Mouse (Mus musculus) liver, postnatal 0 days (tissue): ENCODE data around the gene Dlg2. TPM values are rescaled to one million over a fixed set of nuclear protein-coding genes. Genes with fewer than 3 reads are reported as not detected.

Experiments
- ATAC-seq: fragments of 200-750 bp; cut with Nextera tagmentation; 2 replicates; pipeline ENCODE4 v1.8.0; 2017; ENCODE audit warnings: mild to moderate bottlenecking, moderate library complexity
- DNase-seq: peaks from one replicate; pipeline ENCODE4 v3.0.0-alpha.2; 2016
- H3K27ac ChIP-seq: fragments of 300-500 bp; sonication (generic); 2 replicates; pipeline ENCODE4 v1.5.1; 2014; ENCODE audit warnings: antibody characterized with exemption, moderate library complexity, mild to moderate bottlenecking, low read depth
- H3K27me3 ChIP-seq: fragments of 300-500 bp; sonication (generic); 2 replicates; pipeline ENCODE4 v1.6.1; 2014; ENCODE audit warnings: low read length, control low read depth, mixed read lengths; ENCODE audit not compliant: insufficient read depth
- H3K36me3 ChIP-seq: fragments of 300-500 bp; sonication (generic); replicated peaks from 2 replicates; pipeline ENCODE4 v1.6.1; 2014; ENCODE audit warnings: mild to moderate bottlenecking, control low read depth, low read length, moderate library complexity, mixed read lengths; ENCODE audit not compliant: insufficient read depth
- H3K4me1 ChIP-seq: fragments of 300-500 bp; sonication (generic); 2 replicates; pipeline ENCODE4 v1.6.1; 2014; ENCODE audit warnings: antibody characterized with exemption, mild to moderate bottlenecking, control low read depth; ENCODE audit not compliant: insufficient read depth
- H3K4me2 ChIP-seq: fragments of 300-500 bp; sonication (generic); 2 replicates; pipeline ENCODE4 v1.6.1; 2014; ENCODE audit warnings: low read depth, mild to moderate bottlenecking, low read length, moderate library complexity, mixed read lengths
- H3K4me3 ChIP-seq: fragments of 300-500 bp; sonication (generic); 2 replicates; pipeline ENCODE4 v1.5.1; 2014; ENCODE audit warnings: low read depth, low read length
- H3K9ac ChIP-seq: fragments of 300-500 bp; sonication (generic); replicated peaks from 2 replicates; pipeline ENCODE4 v1.6.1; 2014; ENCODE audit warnings: mild to moderate bottlenecking, moderate library complexity
- H3K9me3 ChIP-seq: fragments of 300-500 bp; sonication (generic); 2 replicates; pipeline ENCODE4 v1.6.1; 2016; ENCODE audit warnings: mild to moderate bottlenecking, control low read depth, low read length, mixed read lengths
- CTCF ChIP-seq: sonication (generic); IDR thresholded peaks from 2 replicates; pipeline ENCODE4 v1.5.1; 2016; ENCODE audit warnings: antibody characterized with exemption, low read depth
- EP300 ChIP-seq: IDR thresholded peaks from 2 replicates; pipeline ENCODE4 v1.6.1; 2016; ENCODE audit warnings: antibody characterized with exemption, low read depth, mild to moderate bottlenecking
- WGBS: fragments of 180-500 bp; shearing (Covaris S2); extraction: QIAGEN DNeasy Blood & Tissue Kit; methylation state at CpG from one replicate; pipeline ENCODE4 v1.1.7; 2014; ENCODE audit not compliant: insufficient replicate concordance; 5-methylcytosine and 5-hydroxymethylcytosine counted together
- polyA plus RNA-seq: library from polyadenylated mRNA; unstranded; fragments of >200 nt; fragmentation: Nextera tagmentation; extraction: Ambion mirVana; gene quantifications from 2 replicates; pipeline ENCODE4 v1.2.1, GENCODE M21; 2015

The Dlg2 gene
- polyA plus RNA-seq, 1 experiment from 2014 or later: 0.41 TPM

GRCm38 (mm10) chr7:91208083-91208852 is 731.8 kb downstream of the Dlg2 start:
- ATAC-seq (no peak), DNase-seq (no peak)
- WGBS: 68% methylated on average over 5 of the region's 5 CpGs
- Histone ChIP-seq H3K27ac (no peak overlapping the region), H3K4me3 (no peak overlapping the region), H3K9me3 (no peaks in the 10 kb centered on the region), H3K9ac (no peak overlapping the region), H3K36me3 (no peaks in the 10 kb centered on the region), H3K4me1 (no peaks in the 10 kb centered on the region), H3K4me2 (no peak overlapping the region), H3K27me3 (no peaks in the 10 kb centered on the region)
- TF ChIP-seq EP300: no peak
- no peak for TF ChIP-seq CTCF

DNA sequence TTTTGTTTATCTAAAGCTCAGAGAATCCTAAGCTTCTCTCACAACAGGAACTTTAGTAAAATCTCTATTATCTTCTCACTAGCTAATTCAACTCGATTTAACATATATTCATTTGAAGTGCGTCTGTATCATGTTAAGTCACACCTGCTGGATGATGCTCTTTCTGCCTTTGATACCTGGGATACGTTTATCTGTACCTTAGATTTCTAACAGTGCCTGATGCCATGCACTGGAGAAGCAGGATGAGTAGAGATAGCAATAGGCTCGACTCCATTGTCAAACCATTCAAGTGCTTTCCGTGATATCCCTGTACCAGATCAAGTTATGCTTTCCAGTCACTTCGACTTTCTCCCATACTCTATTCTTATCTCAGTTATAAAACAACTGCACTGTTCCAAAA is 732.5 kb downstream of the Dlg2 start:
- TF ChIP-seq EP300 (no peak), CTCF (no peak)
- no peaks in the 10 kb centered on the region for H3K27me3 ChIP-seq
- no peak overlapping the region for H3K4me2 ChIP-seq
- H3K4me1 ChIP-seq: no peaks in the 10 kb centered on the region
- WGBS: 60% methylated on average over 6 of the region's 6 CpGs
- DNase-seq (no peak), ATAC-seq (no peak)
- H3K9ac ChIP-seq: no peak overlapping the region
- H3K36me3 ChIP-seq: no peaks in the 10 kb centered on the region
- H3K9me3 ChIP-seq: no peaks in the 10 kb centered on the region
- H3K4me3 ChIP-seq: no peak overlapping the region
- H3K27ac ChIP-seq: no peak overlapping the region

DNA sequence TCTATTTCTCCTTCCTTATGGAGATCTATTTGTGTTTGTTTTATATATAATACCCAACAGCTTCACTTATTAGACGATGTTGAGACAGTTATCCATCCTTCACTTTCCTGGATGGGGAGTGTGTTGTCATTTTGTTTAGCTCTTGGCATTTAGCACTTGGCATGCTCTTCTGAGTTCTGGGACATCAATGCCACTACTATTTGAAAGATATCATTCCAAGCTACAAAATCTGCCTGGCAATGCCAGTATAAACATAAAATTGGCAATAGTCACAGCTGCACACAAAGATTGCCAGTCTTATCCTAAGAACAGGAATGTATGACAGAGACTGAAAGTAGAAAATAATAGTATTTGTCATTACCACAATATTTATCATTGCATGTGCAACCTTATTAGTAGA is 735.8 kb downstream of the Dlg2 start:
- H3K4me1 ChIP-seq: no peaks in the 10 kb centered on the region
- no peak for TF ChIP-seq EP300
- TF ChIP-seq CTCF: no peak
- no peaks in the 10 kb centered on the region for H3K36me3 ChIP-seq
- 84% methylated on average over 1 of the region's 1 CpGs for WGBS
- H3K27me3 ChIP-seq: no peaks in the 10 kb centered on the region
- no peak overlapping the region for H3K4me2 ChIP-seq
- no peak overlapping the region for H3K27ac ChIP-seq
- H3K9me3 ChIP-seq: no peaks in the 10 kb centered on the region
- no peak for ATAC-seq
- DNase-seq: no peak
- H3K9ac ChIP-seq: no peak overlapping the region
- H3K4me3 ChIP-seq: no peak overlapping the region

GRCm38 (mm10) chr7:91214921-91215320 is 738.4 kb downstream of the Dlg2 start:
- Histone ChIP-seq H3K9ac (no peak overlapping the region), H3K36me3 (no peaks in the 10 kb centered on the region), H3K27me3 (no peaks in the 10 kb centered on the region), H3K27ac (no peak overlapping the region), H3K4me2 (no peak overlapping the region), H3K4me3 (no peak overlapping the region), H3K4me1 (no peaks in the 10 kb centered on the region), H3K9me3 (no peaks in the 10 kb centered on the region)
- ATAC-seq: no peak
- TF ChIP-seq EP300 (no peak), CTCF (no peak)
- WGBS: 67% methylated on average over 1 of the region's 1 CpGs
- no peak for DNase-seq

DNA sequence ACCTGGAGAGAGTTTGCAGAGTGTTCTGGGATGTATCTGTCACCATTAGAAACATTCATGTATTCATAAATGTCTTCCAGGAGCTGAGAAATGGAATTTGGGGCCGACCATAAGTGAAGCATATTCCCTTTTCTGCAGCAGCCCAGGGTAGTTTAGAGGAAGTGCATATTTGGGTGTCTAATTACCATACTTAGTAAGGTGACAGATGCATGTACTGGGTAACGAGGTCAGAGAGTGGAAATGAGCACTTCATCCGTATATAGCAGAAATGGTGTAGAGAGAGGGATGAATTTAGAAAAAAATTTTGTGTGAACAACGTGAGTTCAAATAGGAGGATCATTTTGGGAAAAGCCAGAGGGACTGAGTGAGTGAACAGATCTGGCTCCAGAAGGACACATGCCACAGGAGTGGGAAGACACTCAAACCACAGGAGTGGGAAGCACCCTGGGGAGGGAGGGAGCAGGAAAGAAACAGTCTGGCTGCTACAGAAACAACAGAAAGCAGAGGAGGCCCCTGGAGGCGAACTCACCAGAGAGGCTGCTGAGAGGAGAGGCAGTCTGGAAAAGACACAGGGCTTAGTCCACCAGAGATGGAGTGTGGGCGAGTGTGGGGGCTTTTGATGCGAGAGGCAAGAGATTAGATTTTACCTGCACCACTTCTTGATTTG is 742.0 kb downstream of the Dlg2 start:
- WGBS: 53% methylated on average over 7 of the region's 7 CpGs
- no peaks in the 10 kb centered on the region for H3K9me3 ChIP-seq
- ATAC-seq (no peak), DNase-seq (no peak)
- H3K4me3 ChIP-seq: no peak overlapping the region
- no peak overlapping the region for H3K9ac ChIP-seq
- no peak for TF ChIP-seq CTCF
- no peak for TF ChIP-seq EP300
- H3K4me1 ChIP-seq: no peaks in the 10 kb centered on the region
- no peak overlapping the region for H3K4me2 ChIP-seq
- no peaks in the 10 kb centered on the region for H3K36me3 ChIP-seq
- no peaks in the 10 kb centered on the region for H3K27me3 ChIP-seq
- no peak overlapping the region for H3K27ac ChIP-seq

DNA sequence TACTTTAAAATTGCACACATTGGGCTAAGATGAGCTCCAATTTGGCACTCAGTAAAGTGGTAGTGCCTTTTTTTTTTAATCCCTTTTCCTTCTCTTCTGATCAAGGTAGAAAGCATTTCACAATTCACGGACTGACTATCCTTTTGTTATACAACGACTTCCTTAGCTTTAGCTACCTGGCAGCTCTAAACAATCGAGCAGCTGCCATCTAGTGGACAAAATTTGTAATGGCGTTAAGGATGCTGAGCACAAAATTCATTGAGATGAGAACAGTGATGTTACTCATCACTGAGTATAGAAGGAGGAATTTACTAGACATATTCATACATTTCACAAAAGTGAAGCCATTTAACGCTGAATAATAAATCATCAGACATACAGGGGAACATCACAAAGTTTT is 750.0 kb downstream of the Dlg2 start:
- 0 out of 2 replicates have a peak, but pooled peaks have one; percentile 38 for ATAC-seq
- H3K9me3 ChIP-seq: no peaks in the 10 kb centered on the region
- peak; percentile 18 for DNase-seq
- H3K4me3 ChIP-seq: no peak overlapping the region
- no peak overlapping the region for H3K9ac ChIP-seq
- under 1% methylated on average over 5 of the region's 5 CpGs for WGBS
- H3K36me3 ChIP-seq: no peaks in the 10 kb centered on the region
- no peak overlapping the region for H3K4me2 ChIP-seq
- TF ChIP-seq EP300 (no peak), CTCF (peak; percentile 82)
- no peaks in the 10 kb centered on the region for H3K4me1 ChIP-seq
- no peak overlapping the region for H3K27ac ChIP-seq
- no peaks in the 10 kb centered on the region for H3K27me3 ChIP-seq
